Mouse (Mus musculus): ENCODE data around the gene Rps19bp1.

DNA sequence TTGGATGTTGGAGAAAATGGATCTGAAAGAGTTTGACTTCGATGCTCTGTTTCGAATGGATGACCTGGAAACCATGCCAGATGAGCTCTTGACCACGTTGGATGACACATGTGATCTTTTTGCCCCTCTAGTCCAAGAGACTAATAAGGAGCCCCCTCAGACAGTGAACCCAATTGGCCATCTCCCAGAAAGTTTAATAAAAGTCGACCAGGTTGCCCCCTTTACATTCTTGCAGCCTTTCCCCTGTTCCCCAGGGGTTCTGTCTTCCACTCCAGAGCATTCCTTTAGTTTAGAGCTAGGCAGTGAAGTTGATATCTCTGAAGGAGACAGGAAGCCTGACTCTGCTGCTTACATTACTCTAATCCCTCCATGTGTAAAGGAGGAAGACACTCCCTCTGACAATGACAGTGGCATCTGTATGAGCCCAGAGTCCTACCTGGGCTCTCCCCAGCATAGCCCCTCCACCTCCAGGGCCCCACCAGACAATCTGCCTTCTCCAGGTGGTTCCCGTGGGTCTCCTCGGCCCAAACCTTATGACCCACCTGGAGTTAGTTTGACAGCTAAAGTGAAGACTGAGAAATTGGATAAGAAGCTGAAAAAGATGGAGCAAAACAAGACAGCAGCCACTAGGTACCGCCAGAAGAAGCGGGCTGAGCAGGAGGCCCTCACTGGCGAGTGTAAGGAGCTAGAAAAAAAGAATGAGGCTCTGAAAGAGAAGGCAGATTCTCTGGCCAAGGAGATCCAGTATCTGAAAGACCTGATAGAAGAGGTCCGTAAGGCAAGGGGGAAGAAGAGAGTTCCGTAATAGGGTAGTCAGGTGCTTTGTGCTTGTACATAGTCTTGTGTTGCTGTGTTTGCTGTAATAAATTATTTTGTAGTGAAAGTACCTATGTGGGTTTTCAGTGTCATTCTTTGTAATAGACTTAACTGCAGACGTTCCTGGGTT, 7.2 kb downstream of the Rps19bp1 start:
- TF ChIP-seq POLR2A (IDR thresholded peaks at IDR 0.05; ENCODE audit: borderline replicate concordance, extremely low read depth, low read depth, low read length) (0 out of 2 replicates have a peak, but pooled peaks have one; percentile 14), CTCF (IDR thresholded peaks at IDR 0.05; ENCODE audit: insufficient read depth, low read length) (no peak)

Measured in lung, adult 2 months (tissue).